Mouse (Mus musculus) bone marrow, adult 2 months (tissue): ENCODE results near the gene Map1a. TPM values are rescaled to one million over a fixed set of nuclear protein-coding genes. Genes with fewer than 3 reads are reported as not detected.
A peak's percentile ranks its signal among the peaks of the same experiment; 100 is the strongest.

Experiments
- H3K27ac ChIP-seq: fragments of 200-500 bp; 2 replicates; pipeline ENCODE4 v1.5.1; 2012; ENCODE audit warnings: low read depth, mild to moderate bottlenecking, control low read depth, inconsistent platforms, low read length; ENCODE audit not compliant: control insufficient read depth, poor library complexity, insufficient read depth
- H3K4me1 ChIP-seq: fragments of 200-500 bp; 2 replicates; pipeline ENCODE4 v1.6.1; 2011; ENCODE audit warnings: low read length; ENCODE audit not compliant: control insufficient read depth, insufficient read depth
- H3K4me3 ChIP-seq: fragments of 200-500 bp; replicated peaks from 2 replicates; pipeline ENCODE3; 2011; ENCODE audit warnings: mild to moderate bottlenecking, low read depth, low read length, control low read depth; ENCODE audit not compliant: control insufficient read depth
- CTCF ChIP-seq: fragments of 200-500 bp; IDR thresholded peaks from 2 replicates; pipeline ENCODE4 v1.5.1; 2011; ENCODE audit warnings: low read length, control low read depth; ENCODE audit not compliant: control insufficient read depth, insufficient read depth
- POLR2A ChIP-seq: fragments of 200-500 bp; IDR thresholded peaks from 2 replicates; pipeline ENCODE4 v1.6.1; 2011; ENCODE audit warnings: low read depth, mild to moderate bottlenecking, control low read depth, low read length, borderline replicate concordance; ENCODE audit not compliant: control insufficient read depth
- WGBS: fragments of 180-500 bp; shearing (Covaris S2); methylation state at CpG from one replicate; pipeline ENCODE4 v1.1.7; 2018; 5-methylcytosine and 5-hydroxymethylcytosine counted together
- polyA plus RNA-seq: library from polyadenylated mRNA; stranded (reverse); fragments of >200 nt; gene quantifications from 2 replicates; pipeline ENCODE4 v1.2.4, GENCODE M21; 2011; ENCODE audit warnings: low replicate concordance; ENCODE audit not compliant: missing spikeins, insufficient read depth, insufficient read length

Map1a gene
- polyA plus RNA-seq, 1 experiment: 0.55 TPM

DNA sequence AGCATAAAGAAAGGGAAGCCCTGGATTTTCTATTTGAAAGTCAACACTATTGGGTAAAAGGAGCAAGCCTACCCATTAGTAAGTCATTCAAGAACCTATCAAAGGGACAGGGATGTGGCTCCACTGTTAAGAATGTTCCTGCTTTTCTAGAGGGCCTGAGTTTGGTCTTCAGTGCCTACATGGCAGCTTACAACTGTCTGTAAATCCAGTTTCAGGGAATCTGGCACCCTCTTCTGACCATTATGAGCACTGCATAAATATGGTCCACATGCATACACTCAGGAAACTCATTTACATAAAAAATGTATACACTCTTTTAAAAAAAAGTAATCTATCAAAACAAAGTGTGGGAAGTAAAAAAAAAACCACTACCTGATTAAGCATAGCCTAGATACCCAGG is 49.7 kb downstream of the Map1a start:
- no peak overlapping the region for H3K4me3 ChIP-seq
- H3K4me1 ChIP-seq: no peaks in the 10 kb centered on the region
- TF ChIP-seq POLR2A: no peak
- TF ChIP-seq CTCF: no peak
- H3K27ac ChIP-seq: no peak overlapping the region

DNA sequence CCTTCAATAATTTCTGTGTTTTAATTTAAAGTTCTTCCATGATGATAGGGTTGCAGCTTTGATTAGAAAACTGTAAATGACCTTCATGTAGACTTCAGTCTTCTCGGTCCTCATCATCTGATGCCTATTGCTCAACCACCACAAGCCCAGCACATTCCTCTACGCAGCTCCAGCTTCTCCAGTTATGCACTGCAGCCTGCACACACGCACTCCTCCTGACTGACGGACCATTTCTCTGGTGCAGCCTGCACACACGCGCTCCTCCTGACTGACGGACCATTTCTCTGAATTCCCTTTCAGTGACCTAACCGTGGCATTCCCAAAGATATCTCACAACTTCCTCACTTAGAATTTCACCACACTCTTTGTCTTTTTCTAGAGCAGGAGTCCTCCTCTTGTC is 63.8 kb downstream of the Map1a start:
- H3K27ac ChIP-seq: no peak overlapping the region
- no peaks in the 10 kb centered on the region; the same call in 1 of the 2 replicates for H3K4me1 ChIP-seq
- 72% methylated on average over 8 of the region's 8 CpGs for WGBS
- no peak overlapping the region for H3K4me3 ChIP-seq
- TF ChIP-seq CTCF (no peak), POLR2A (no peak)

- peak overlapping the region; percentile 78 for H3K4me3 ChIP-seq
- no peak overlapping the region for H3K27ac ChIP-seq
- 2% methylated on average over 6 of the region's 6 CpGs for WGBS
- H3K4me1 ChIP-seq: no peaks in the 10 kb centered on the region; the same call in 1 of the 2 replicates
- TF ChIP-seq CTCF (no peak), POLR2A (no peak)
These were observed 65.0 kb downstream of the Map1a start for GRCm38 (mm10) chr2:121354378-121354777.

- H3K27ac ChIP-seq: no peak within 1 kb of the TSS
- peak within 1 kb of the TSS; percentile 78 for H3K4me3 ChIP-seq
- under 1% methylated on average over 58 of the region's 58 CpGs for WGBS
- H3K4me1 ChIP-seq: no peaks in the 10 kb centered on the region; the same call in 1 of the 2 replicates
- no peak; the same call in 1 of the 2 replicates for TF ChIP-seq POLR2A
- peak; percentile 93 for TF ChIP-seq CTCF
These were observed 65.6 kb downstream of the Map1a start, which contains the start of gene Ppip5k1 for GRCm38 (mm10) chr2:121354820-121355592. Gene Ppip5k1, minus strand, starts transcription at chr2:121355396.

GRCm38 (mm10) chr2:121357494-121357893 is 68.1 kb downstream of the Map1a start, which contains the start of gene Ckmt1:
Gene Ckmt1, plus strand, starts transcription at chr2:121357714.
- 56% methylated on average over 5 of the region's 5 CpGs for WGBS
- H3K4me1 ChIP-seq: no peaks in the 10 kb centered on the region; the same call in 1 of the 2 replicates

DNA sequence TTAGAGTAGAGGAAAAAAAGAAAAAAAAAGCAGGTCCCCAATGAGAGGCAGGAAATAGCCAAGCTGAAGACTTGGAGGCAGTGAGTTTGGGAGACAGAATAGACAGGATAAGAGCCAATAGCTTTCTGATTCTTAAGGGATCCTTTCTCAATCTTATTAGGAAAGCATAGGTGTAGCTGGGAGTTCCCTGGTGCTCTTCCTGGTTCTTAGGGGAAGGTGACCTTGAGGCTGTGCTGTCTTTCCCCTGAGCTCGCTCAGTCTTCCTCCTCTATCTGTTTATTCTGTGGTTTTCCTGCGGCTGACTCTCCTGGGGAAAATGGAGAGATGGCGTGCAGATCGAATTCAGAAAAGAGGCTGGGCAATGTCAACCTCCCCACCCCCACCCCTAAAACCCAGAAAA is 68.6 kb downstream of the Map1a start:
- Histone ChIP-seq H3K27ac (no peak overlapping the region), H3K4me3 (no peak overlapping the region), H3K4me1 (no peaks in the 10 kb centered on the region; the same call in 1 of the 2 replicates)
- TF ChIP-seq CTCF (no peak), POLR2A (no peak)
- 2% methylated on average over 4 of the region's 4 CpGs for WGBS

More at GRCm38 (mm10) chr2:121357494-121357893, 68.1 kb downstream of the Map1a start, which contains the start of gene Ckmt1:
- TF ChIP-seq CTCF: no peak
- no peak for TF ChIP-seq POLR2A
- no peak within 1 kb of the TSS for H3K27ac ChIP-seq
- H3K4me3 ChIP-seq: no peak within 1 kb of the TSS

DNA sequence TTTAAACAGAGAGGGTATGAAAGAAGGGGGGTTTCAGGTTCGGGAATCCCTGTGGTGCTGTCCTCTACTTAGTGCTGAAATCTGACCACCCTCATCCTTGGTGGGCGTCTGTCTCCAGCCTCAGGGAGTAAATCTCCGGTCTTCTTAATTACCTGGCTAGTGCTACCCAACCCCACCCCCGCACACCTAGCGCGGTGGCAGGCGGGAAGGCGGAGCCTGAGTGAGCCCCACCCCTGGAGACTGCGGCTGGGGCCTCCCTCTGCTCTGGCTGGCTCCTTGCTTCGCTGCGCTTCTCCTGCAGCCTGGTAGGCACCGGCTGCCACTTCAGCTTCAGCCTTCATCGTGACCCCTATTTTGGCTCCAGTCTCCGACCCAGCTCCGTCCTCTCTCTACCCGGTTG is 69.0 kb downstream of the Map1a start:
- TF ChIP-seq CTCF (no peak), POLR2A (no peak)
- Histone ChIP-seq H3K4me1 (no peaks in the 10 kb centered on the region; the same call in 1 of the 2 replicates), H3K27ac (no peak overlapping the region), H3K4me3 (no peak overlapping the region)
- 2% methylated on average over 16 of the region's 16 CpGs for WGBS

DNA sequence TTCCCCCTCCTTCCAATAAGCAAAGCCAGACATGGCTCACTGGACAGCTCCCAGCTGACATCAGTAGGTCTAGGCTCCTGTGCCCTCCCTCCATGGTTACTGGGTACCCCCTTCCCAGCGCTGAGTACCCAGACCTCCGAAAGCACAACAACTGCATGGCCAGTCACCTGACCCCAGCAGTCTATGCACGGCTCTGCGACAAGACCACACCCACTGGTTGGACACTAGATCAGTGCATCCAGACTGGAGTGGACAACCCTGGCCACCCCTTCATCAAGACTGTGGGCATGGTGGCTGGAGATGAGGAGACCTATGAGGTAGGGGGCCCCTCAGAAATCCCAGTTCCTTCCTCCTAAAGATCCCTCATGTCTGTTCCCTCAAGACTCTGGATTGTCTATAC is 70.1 kb downstream of the Map1a start:
- Histone ChIP-seq H3K4me3 (no peak overlapping the region), H3K4me1 (no peaks in the 10 kb centered on the region), H3K27ac (no peak overlapping the region)
- TF ChIP-seq POLR2A: no peak
- no peak for TF ChIP-seq CTCF
- WGBS: 59% methylated on average over 4 of the region's 4 CpGs

Other genes starting within 250 kb of the Map1a start
- not detected in 2 replicates for gene Tgm5, start 203.8 kb upstream of the Map1a start, polyA plus RNA-seq
- not detected in 2 replicates for gene Tgm7, start 179.8 kb upstream of the Map1a start, polyA plus RNA-seq
- 4.4 and 4.7 TPM in 2 replicates for gene Adal, start 149.2 kb upstream of the Map1a start, polyA plus RNA-seq
- 1.3 and 5.4 TPM in 2 replicates for gene Lcmt2, start 148.9 kb upstream of the Map1a start, polyA plus RNA-seq
- 12.1 and 17.0 TPM in 2 replicates for gene Tubgcp4, start 118.9 kb upstream of the Map1a start, polyA plus RNA-seq
- gene Zscan29, start 118.5 kb upstream of the Map1a start, polyA plus RNA-seq: 4.4 and 12.3 TPM in 2 replicates
- gene Trp53bp1, start 18.2 kb upstream of the Map1a start, polyA plus RNA-seq: 14.8 and 20.1 TPM in 2 replicates
- gene Ppip5k1, start 65.8 kb downstream of the Map1a start, polyA plus RNA-seq: 4.3 and 16.7 TPM in 2 replicates
- gene Ckmt1, start 68.1 kb downstream of the Map1a start, polyA plus RNA-seq: 4.2 TPM in 1 of 2 replicates, not detected in the other
- not detected in 2 replicates for gene Strc, start 97.6 kb downstream of the Map1a start, polyA plus RNA-seq
- gene Pdia3, start 124.2 kb downstream of the Map1a start, polyA plus RNA-seq: 113 and 230 TPM in 2 replicates
- gene Catsper2, start 124.2 kb downstream of the Map1a start, polyA plus RNA-seq: 0.70 and 0.87 TPM in 2 replicates
- gene Ell3, start 154.7 kb downstream of the Map1a start, polyA plus RNA-seq: 9.1 TPM in 1 of 2 replicates, not detected in the other
- 261 and 476 TPM in 2 replicates for gene Serf2, start 159.6 kb downstream of the Map1a start, polyA plus RNA-seq
- gene Hypk, start 163.7 kb downstream of the Map1a start, polyA plus RNA-seq: 64.6 and 70.0 TPM in 2 replicates
- 0.66 TPM in 1 of 2 replicates, not detected in the other for gene Serinc4, start 167.2 kb downstream of the Map1a start, polyA plus RNA-seq
- 12.4 and 22.0 TPM in 2 replicates for gene Mfap1b, start 184.5 kb downstream of the Map1a start, polyA plus RNA-seq
- 15.5 and 23.0 TPM in 2 replicates for gene Mfap1a, start 217.1 kb downstream of the Map1a start, polyA plus RNA-seq
- gene Wdr76, start 217.1 kb downstream of the Map1a start, polyA plus RNA-seq: 15.0 and 16.6 TPM in 2 replicates